Mouse (Mus musculus) gastrocnemius, postnatal 10 days (tissue): ENCODE data around the gene Ankrd49. TPM values are rescaled to one million over a fixed set of nuclear protein-coding genes. Genes with fewer than 3 reads are reported as not detected.

Experiments
- DNase-seq: peaks from one replicate; pipeline ENCODE4 v3.0.0; 2021; ENCODE audit warnings: mixed read lengths
- long read RNA-seq, 2 experiments: library from polyadenylated mRNA; stranded (forward); transcript quantifications; one replicate each; pipeline ENCODE4 v2.0.0; 2021
- total RNA-seq, 2 experiments: library from RNA; stranded (reverse); gene quantifications; 2 replicates each; pipeline ENCODE4 v1.2.3; 2021

Ankrd49 gene
- 10 to 100 TPM in 1 of 2 experiments, 1 to 10 TPM in 1; 8.6 to 10.0 TPM for total RNA-seq
- long read RNA-seq, experiment 1, partial matches to known transcripts: 0 of 4 reads
- long read RNA-seq, experiment 1, other reads (novel, unspliced or antisense): 0 of 4 reads
- long read RNA-seq, experiment 2, partial matches to known transcripts: 0 of 5 reads
- long read RNA-seq, experiment 2, other reads (novel, unspliced or antisense): 1 of 5 reads

GRCm38 (mm10) chr9:14784039-14785002, at the start of gene Ankrd49, which contains the start of gene Mre11a:
Gene Ankrd49, minus strand, starts transcription at chr9:14784856.
Gene Mre11a, plus strand, starts transcription at chr9:14784654.
- DNase-seq: peak; percentile 83

- no peak for DNase-seq
These were observed 47.4 kb upstream of the Ankrd49 start for GRCm38 (mm10) chr9:14832046-14832445.

GRCm38 (mm10) chr9:14827875-14828274, 43.2 kb upstream of the Ankrd49 start:
- no peak for DNase-seq

GRCm38 (mm10) chr9:14824840-14825239, 40.2 kb upstream of the Ankrd49 start:
- DNase-seq: no peak

GRCm38 (mm10) chr9:14821396-14821795, 36.7 kb upstream of the Ankrd49 start:
- no peak for DNase-seq

- DNase-seq: no peak
These were observed 25.5 kb upstream of the Ankrd49 start for GRCm38 (mm10) chr9:14810111-14810510.

- DNase-seq: no peak
These were observed 22.1 kb upstream of the Ankrd49 start for GRCm38 (mm10) chr9:14806786-14807185.

GRCm38 (mm10) chr9:14805714-14806113, 21.1 kb upstream of the Ankrd49 start:
- no peak for DNase-seq

- DNase-seq: no peak
These were observed 2.7 kb upstream of the Ankrd49 start for GRCm38 (mm10) chr9:14787356-14787755.

GRCm38 (mm10) chr9:14778341-14778740, 6.3 kb downstream of the Ankrd49 start:
- no peak for DNase-seq

GRCm38 (mm10) chr9:14773813-14774212, 10.8 kb downstream of the Ankrd49 start:
- no peak for DNase-seq

GRCm38 (mm10) chr9:14772074-14772473, 12.6 kb downstream of the Ankrd49 start:
- DNase-seq: no peak

- no peak for DNase-seq
These were observed 13.7 kb downstream of the Ankrd49 start, which contains the start of gene 1700012B09Rik for GRCm38 (mm10) chr9:14770803-14771471. Gene 1700012B09Rik, minus strand, starts transcription at chr9:14771030.

- no peak for DNase-seq
These were observed 14.8 kb downstream of the Ankrd49 start for GRCm38 (mm10) chr9:14769811-14770210.

GRCm38 (mm10) chr9:14764765-14765164, 19.9 kb downstream of the Ankrd49 start:
- peak; percentile 54 for DNase-seq

- no peak for DNase-seq
These were observed 25.4 kb downstream of the Ankrd49 start for GRCm38 (mm10) chr9:14759261-14759660.

- DNase-seq: no peak
These were observed 26.1 kb downstream of the Ankrd49 start for GRCm38 (mm10) chr9:14758590-14758989.

GRCm38 (mm10) chr9:14754469-14754868, 30.2 kb downstream of the Ankrd49 start:
- DNase-seq: no peak

- DNase-seq: no peak
These were observed 30.7 kb downstream of the Ankrd49 start for GRCm38 (mm10) chr9:14753947-14754346.

GRCm38 (mm10) chr9:14752001-14752522, 32.6 kb downstream of the Ankrd49 start, which contains the start of gene Fut4:
Gene Fut4, minus strand, starts transcription at chr9:14752393.
- peak; percentile 65 for DNase-seq

- DNase-seq: peak; percentile 30
These were observed 33.1 kb downstream of the Ankrd49 start for GRCm38 (mm10) chr9:14751503-14752000.

- peak; percentile 10 for DNase-seq
These were observed 33.7 kb downstream of the Ankrd49 start for GRCm38 (mm10) chr9:14750901-14751502.
